Mouse (Mus musculus): ENCODE data around the gene Fscn2.

DNA sequence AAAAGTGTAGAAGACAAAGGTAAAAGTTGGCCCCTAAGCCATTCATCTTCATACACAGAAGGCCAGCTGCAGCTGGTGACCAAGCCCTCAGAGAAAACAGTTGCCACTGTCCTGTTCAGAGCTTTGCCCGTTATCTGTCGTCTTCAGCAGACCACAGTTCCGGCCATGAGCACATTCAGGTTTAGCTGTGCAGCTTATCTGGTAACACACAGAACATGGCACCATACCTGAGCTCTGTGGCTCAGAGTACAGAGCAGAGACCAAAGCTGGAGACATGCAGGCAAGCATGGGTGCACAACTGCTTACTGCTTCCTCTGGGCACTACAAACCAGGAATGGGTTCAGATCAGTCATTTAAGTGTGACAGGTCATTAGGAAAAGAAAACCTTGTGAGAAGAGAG lies 44.5 kb downstream of the Fscn2 start:
- TF ChIP-seq MAZ (IDR thresholded peaks at IDR 0.05; ENCODE audit: low read depth, low read length) (no peak), MXI1 (IDR thresholded peaks at IDR 0.05; ENCODE audit: low read depth, low read length) (no peak), CTCF (conservative IDR thresholded peaks at IDR 0.05 in 1 of 2, IDR thresholded peaks at IDR 0.05 in 1 of 2; ENCODE audit: low read depth in 2 of 2, low read length in 2 of 2) (no peak), E2F4 (IDR thresholded peaks at IDR 0.05; ENCODE audit: insufficient replicate concordance, low read depth, low read length) (no peak), SIN3A (IDR thresholded peaks at IDR 0.05; ENCODE audit: low read length) (no peak), ZKSCAN1 (IDR thresholded peaks at IDR 0.05; ENCODE audit: borderline replicate concordance, low read depth, low read length) (no peak), POLR2A (IDR thresholded peaks at IDR 0.05; ENCODE audit: low read depth, low read length) (no peak), MAX (IDR thresholded peaks at IDR 0.05; ENCODE audit: low read length) (no peak), UBTF (IDR thresholded peaks at IDR 0.05; ENCODE audit: low read depth, low read length) (no peak)
